Mouse (Mus musculus): ENCODE data around the gene Gm44579. TPM values are rescaled to one million over a fixed set of nuclear protein-coding genes. Genes with fewer than 3 reads are reported as not detected.

The Gm44579 gene
- total RNA-seq, 2 experiments from 2014 or later = not detected

- DNase-seq = peak; percentile 82 to 84
Observed at GRCm38 (mm10) chr15:98167645-98168621, 52.8 kb downstream of the Gm44579 start.

GRCm38 (mm10) chr15:98166963-98167644 lies 53.7 kb downstream of the Gm44579 start, which contains the start of gene Ccdc184:
Gene Ccdc184 (plus strand): TSS chr15:98167158.
- no peak for DNase-seq

GRCm38 (mm10) chr15:98165525-98165924 lies 55.3 kb downstream of the Gm44579 start, which contains the start of gene Asb8:
Gene Asb8 (minus strand): TSS chr15:98165625.
- DNase-seq = no peak

- DNase-seq = no peak
Observed at GRCm38 (mm10) chr15:98162561-98162960, 58.2 kb downstream of the Gm44579 start.

GRCm38 (mm10) chr15:98161026-98161805 lies 59.6 kb downstream of the Gm44579 start:
- no peak for DNase-seq

GRCm38 (mm10) chr15:98157253-98157652 lies 63.5 kb downstream of the Gm44579 start:
- DNase-seq = no peak

GRCm38 (mm10) chr15:98155944-98156343 lies 64.8 kb downstream of the Gm44579 start:
- peak; percentile 36 to 52 for DNase-seq

- DNase-seq = no peak
Observed at GRCm38 (mm10) chr15:98155272-98155671, 65.5 kb downstream of the Gm44579 start.

GRCm38 (mm10) chr15:98154631-98155030 lies 66.1 kb downstream of the Gm44579 start:
- no peak for DNase-seq

- no peak for DNase-seq
Observed at GRCm38 (mm10) chr15:98154146-98154545, 66.6 kb downstream of the Gm44579 start.

GRCm38 (mm10) chr15:98153625-98154024 lies 67.2 kb downstream of the Gm44579 start:
- DNase-seq = peak in 1 of 2 experiments; percentile 26

- no peak for DNase-seq
Observed at GRCm38 (mm10) chr15:98152916-98153315, 67.9 kb downstream of the Gm44579 start.

- no peak for DNase-seq
Observed at GRCm38 (mm10) chr15:98149166-98149602, 71.6 kb downstream of the Gm44579 start.

GRCm38 (mm10) chr15:98148356-98148755 lies 72.4 kb downstream of the Gm44579 start:
- DNase-seq = no peak

- peak; percentile 96 for DNase-seq
Observed at GRCm38 (mm10) chr15:98145559-98146181, 75.1 kb downstream of the Gm44579 start.

GRCm38 (mm10) chr15:98144861-98145507 lies 75.8 kb downstream of the Gm44579 start:
- peak; percentile 28 to 55 for DNase-seq

- DNase-seq = no peak
Observed at GRCm38 (mm10) chr15:98142515-98142914, 78.3 kb downstream of the Gm44579 start.

- DNase-seq = no peak
Observed at GRCm38 (mm10) chr15:98140809-98141208, 80.0 kb downstream of the Gm44579 start.

GRCm38 (mm10) chr15:98139763-98140162 lies 81.0 kb downstream of the Gm44579 start:
- no peak for DNase-seq

GRCm38 (mm10) chr15:98136871-98137270 lies 83.9 kb downstream of the Gm44579 start:
- no peak for DNase-seq

Data from adrenal gland, postnatal 36 days (tissue).